Mouse (Mus musculus): ENCODE data around the gene Klrk1. TPM values are rescaled to one million over a fixed set of nuclear protein-coding genes. Genes with fewer than 3 reads are reported as not detected.

Klrk1 gene
- 0.06 and 0.07 TPM in 2 replicates for polyA plus RNA-seq (2012; rRNA removed)

GRCm38 (mm10) chr6:129623735-129624134, at the start of gene Klrk1:
Gene Klrk1, minus strand, starts transcription at chr6:129623864.

GRCm38 (mm10) chr6:129660589-129660988, 36.9 kb upstream of the Klrk1 start, which contains the start of gene Klrc2:
Gene Klrc2, minus strand, starts transcription at chr6:129660689.

GRCm38 (mm10) chr6:129643237-129643636, 19.6 kb upstream of the Klrk1 start, which contains the start of gene Klrc3:
Gene Klrc3, minus strand, starts transcription at chr6:129643337.

GRCm38 (mm10) chr6:129591508-129591907, 32.2 kb downstream of the Klrk1 start, which contains the start of gene Klrd1:
Gene Klrd1, plus strand, starts transcription at chr6:129591782.

GRCm38 (mm10) chr6:129577605-129578004, 46.1 kb downstream of the Klrk1 start, which contains the start of gene Klre1:
Gene Klre1, plus strand, starts transcription at chr6:129577905.

Other genes starting within 250 kb of the Klrk1 start
- gene Clec12b, start 238.0 kb downstream of the Klrk1 start, polyA plus RNA-seq (2012; rRNA removed) = not detected in 2 replicates
- 0.08 TPM in 1 of 2 replicates, not detected in the other for gene Clec1b, start 226.6 kb downstream of the Klrk1 start, polyA plus RNA-seq (2012; rRNA removed)
- 0.41 and 0.50 TPM in 2 replicates for gene Clec9a, start 215.0 kb downstream of the Klrk1 start, polyA plus RNA-seq (2012; rRNA removed)
- 0.52 and 0.74 TPM in 2 replicates for gene Clec1a, start 171.9 kb downstream of the Klrk1 start, polyA plus RNA-seq (2012; rRNA removed)
- not detected in 2 replicates for gene Olr1, start 116.7 kb downstream of the Klrk1 start, polyA plus RNA-seq (2012; rRNA removed)
- gene Tmem52b, start 111.3 kb downstream of the Klrk1 start, polyA plus RNA-seq (2012; rRNA removed) = not detected in 2 replicates
- gene Gabarapl1, start 90.7 kb downstream of the Klrk1 start, polyA plus RNA-seq (2012; rRNA removed) = 36.5 and 47.5 TPM in 2 replicates
- not detected in 2 replicates for gene Klre1, start 46.0 kb downstream of the Klrk1 start, polyA plus RNA-seq (2012; rRNA removed)
- gene Klrd1, start 32.1 kb downstream of the Klrk1 start, polyA plus RNA-seq (2012; rRNA removed) = not detected in 2 replicates
- gene Klrc3, start 19.5 kb upstream of the Klrk1 start, polyA plus RNA-seq (2012; rRNA removed) = not detected in 2 replicates
- not detected in 2 replicates for gene Klrc2, start 36.8 kb upstream of the Klrk1 start, polyA plus RNA-seq (2012; rRNA removed)
- not detected in 2 replicates for gene Klrc1, start 55.1 kb upstream of the Klrk1 start, polyA plus RNA-seq (2012; rRNA removed)
- not detected in 2 replicates for gene Klri1, start 93.3 kb upstream of the Klrk1 start, polyA plus RNA-seq (2012; rRNA removed)
- not detected in 2 replicates for gene Klri2, start 116.6 kb upstream of the Klrk1 start, polyA plus RNA-seq (2012; rRNA removed)
- gene Gm156, start 160.4 kb upstream of the Klrk1 start, polyA plus RNA-seq (2012; rRNA removed) = not detected in 2 replicates
- not detected in 2 replicates for gene Gm17631, start 238.8 kb upstream of the Klrk1 start, polyA plus RNA-seq (2012; rRNA removed)

All from colon, adult 2 months (tissue).